ENCODE assay signal across 9 mouse cellular contexts in genomic region chr4:134937240-134938176, GRCm38 (mm10). TPM values are rescaled to one million over a fixed set of nuclear protein-coding genes. Genes with fewer than 3 reads are reported as not detected.
DNase-seq lines count a peak whose midpoint lies in the region; ATAC-seq and TF ChIP-seq lines count a peak whose summit lies in the region.
"Had no signal": no experiment of that assay in that cellular context is flagged by ENCODE, and none has a peak within 500 bp of the region (broad histone marks: within the 10 kb centered on the region; RNA-seq: fewer than 3 reads in every experiment).

No protein-coding gene starts in this region.

- intact Hi-C loops in left cerebral cortex, adult 2 months (cut with DNase I), result no loop called here

- no peaks in the 10 kb centered on the region for H3K9me3 ChIP-seq in heart, embryonic 13.5 days

- DNase-seq in heart, adult 18-20 months, result peak; percentile 47 to 60
- DNase-seq in heart, adult 9 months (ENCODE audit: low spot score in 2 of 2), result no peak
- peak; percentile 35 for DNase-seq in ovary, postnatal 36 days (ENCODE audit: low spot score)
- DNase-seq in ovary, adult 18-20 months (ENCODE audit: low spot score), result no peak
- peak; percentile 38 for DNase-seq in yolk sac, embryonic 10.5 days (ENCODE audit: low spot score)
- DNase-seq in spleen, postnatal 14 days (ENCODE audit: low spot score in 2 of 2), result no peak
- DNase-seq in left cerebral cortex, adult 2 months (ENCODE audit: extremely low spot score in 1 of 2, low spot score in 2 of 2), result no peak
- DNase-seq: gastrocnemius, postnatal 25 days had no signal

- H3K4me2 ChIP-seq in heart, embryonic 13.5 days, result peak overlapping the region; percentile 54

- H3K4me3 ChIP-seq in heart, embryonic 13.5 days, result peak overlapping the region; percentile 18; the same call in 1 of the 2 replicates
- no peak overlapping the region for H3K4me3 ChIP-seq in left cerebral cortex, adult 2 months

- peak overlapping the region; percentile 66; the same call in 1 of the 2 replicates for H3K9ac ChIP-seq in heart, embryonic 13.5 days

- ATAC-seq in heart, embryonic 13.5 days (ENCODE audit: extremely low read depth, insufficient number of reproducible peaks, low FRiP score, low TSS enrichment), result no peak

- no peak for TF ChIP-seq CTCF in left cerebral cortex, adult 2 months (IDR thresholded peaks at IDR 0.05)

- WGBS in heart, embryonic 13.5 days, result 31% methylated on average over 17 of the region's 17 CpGs

- peaks cover 24% of the 10 kb centered on the region for H3K4me1 ChIP-seq in heart, embryonic 13.5 days

- peaks cover 51% of the 10 kb centered on the region for H3K36me3 ChIP-seq in heart, embryonic 13.5 days

- H3K27me3 ChIP-seq in heart, embryonic 13.5 days (replicated peaks), result peaks cover 20% of the 10 kb centered on the region

- H3K27ac ChIP-seq in heart, embryonic 13.5 days (replicated peaks), result peak overlapping the region; percentile 94
- H3K27ac ChIP-seq in left cerebral cortex, adult 2 months, result no peak overlapping the region

RNA-seq across cellular contexts. Expression of gene Syf2, which starts 6.8 kb away (rescaled TPM):
- total RNA-seq in heart, adult 18-20 months (2021), result 10 to 100 TPM; 52.5 to 56.9 TPM
- 53.0 and 55.6 TPM in 2 replicates for polyA plus RNA-seq in heart, embryonic 13.5 days (2015; fragmentation: Nextera tagmentation; extraction: Ambion mirVana)
- total RNA-seq in left cerebral cortex, adult 2 months (2021), result 10 to 100 TPM; 53.9 to 58.7 TPM

RNA-seq across cellular contexts. Expression of gene Rsrp1, which starts 14.1 kb away (rescaled TPM):
- 100 to 1,000 TPM; 177 to 237 TPM for total RNA-seq in heart, adult 18-20 months (2021)
- polyA plus RNA-seq in heart, embryonic 13.5 days (2015; fragmentation: Nextera tagmentation; extraction: Ambion mirVana), result 325 and 327 TPM in 2 replicates
- total RNA-seq in left cerebral cortex, adult 2 months (2021), result 100 to 1,000 TPM; 284 to 304 TPM

RNA-seq across cellular contexts. Expression of gene Tmem50a, which starts 22.7 kb away (rescaled TPM):
- 10 to 100 TPM; 61.9 to 65.3 TPM for total RNA-seq in heart, adult 18-20 months (2021)
- 132 and 149 TPM in 2 replicates for polyA plus RNA-seq in heart, embryonic 13.5 days (2015; fragmentation: Nextera tagmentation; extraction: Ambion mirVana)
- 100 to 1,000 TPM; 113 to 116 TPM for total RNA-seq in left cerebral cortex, adult 2 months (2021)

Comparison
In these comparisons a context has a peak if more than half of its experiments do, and no peak if none do; other contexts are left out.
1. DNase-seq: peak in heart, adult 18-20 months (2 of 2), ovary, postnatal 36 days (single experiment) and yolk sac, embryonic 10.5 days (single experiment); none in heart, adult 9 months (0 of 2), ovary, adult 18-20 months (single experiment), spleen, postnatal 14 days (0 of 2) and left cerebral cortex, adult 2 months (0 of 2).